Mouse (Mus musculus): Measurements from ENCODE around the gene Rusc2.

DNA sequence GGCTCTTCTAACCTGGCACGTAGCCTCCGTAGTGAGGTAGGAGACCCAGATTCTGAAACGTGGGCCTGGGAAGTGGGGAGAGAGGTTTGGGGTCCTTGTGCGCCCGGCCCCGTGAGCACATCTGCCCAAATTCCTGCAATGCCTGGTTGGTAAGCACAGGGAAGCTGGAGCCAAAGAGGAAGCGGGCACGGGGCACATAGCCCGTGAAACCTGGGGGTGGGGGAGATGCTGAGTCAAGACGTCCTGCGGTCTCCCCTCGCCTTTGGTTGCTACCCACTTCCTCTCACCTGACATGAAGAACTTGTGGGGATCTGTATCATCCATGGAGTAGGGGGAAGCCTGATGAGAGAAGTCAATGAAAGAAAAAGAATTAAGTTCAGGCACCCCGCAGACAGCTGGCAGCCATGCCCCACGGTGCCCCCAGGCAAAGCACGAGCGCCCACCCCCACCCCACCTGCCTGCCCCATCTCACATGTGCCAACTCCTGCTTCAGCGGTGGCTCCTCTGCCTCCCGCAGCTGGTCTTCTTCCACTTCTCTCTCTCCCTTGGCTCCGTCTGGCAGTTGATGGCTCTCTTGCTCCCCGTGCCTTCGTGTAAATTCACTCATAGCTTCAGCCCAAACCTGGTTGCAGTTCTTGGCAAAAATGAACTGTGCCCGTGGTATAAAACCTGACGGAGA is 45.9 kb downstream of the Rusc2 start:
- no peak for TF ChIP-seq CTCF (IDR thresholded peaks at IDR 0.05; ENCODE audit: extremely low read depth, insufficient read depth, insufficient read length, insufficient replicate concordance)
- TF ChIP-seq POLR2A (IDR thresholded peaks at IDR 0.05; ENCODE audit: low read depth, low read length) = no peak

Data from spleen, adult 2 months (tissue).